Mouse (Mus musculus): ENCODE measurements around the gene Nfkbid.
"Not testable (repeated sequence)": the region's sequence is repeated elsewhere in the genome, so short reads cannot be mapped to it uniquely, and the experiment has no call there.

Nfkbid gene

DNA sequence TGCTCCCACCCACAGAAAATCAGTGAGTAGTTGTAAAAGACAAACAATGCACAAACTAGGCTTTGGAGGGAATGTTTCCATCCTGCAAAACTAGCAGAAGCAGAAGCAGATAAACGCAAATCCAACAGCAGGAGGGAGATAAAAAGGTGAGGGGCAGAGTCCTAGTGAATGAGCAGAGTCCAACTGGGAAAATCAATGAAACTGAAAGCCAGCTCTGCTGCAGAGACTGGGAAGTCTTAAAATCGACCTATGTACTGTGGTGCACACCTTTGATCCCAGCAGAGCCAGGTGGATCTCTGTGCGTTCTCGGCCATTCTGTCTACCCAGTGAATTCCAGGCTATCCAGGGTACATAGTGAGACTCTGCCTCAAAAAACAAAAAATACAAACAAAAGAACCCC is 53.5 kb downstream of the Nfkbid start:
- DNase-seq = no peak

DNA sequence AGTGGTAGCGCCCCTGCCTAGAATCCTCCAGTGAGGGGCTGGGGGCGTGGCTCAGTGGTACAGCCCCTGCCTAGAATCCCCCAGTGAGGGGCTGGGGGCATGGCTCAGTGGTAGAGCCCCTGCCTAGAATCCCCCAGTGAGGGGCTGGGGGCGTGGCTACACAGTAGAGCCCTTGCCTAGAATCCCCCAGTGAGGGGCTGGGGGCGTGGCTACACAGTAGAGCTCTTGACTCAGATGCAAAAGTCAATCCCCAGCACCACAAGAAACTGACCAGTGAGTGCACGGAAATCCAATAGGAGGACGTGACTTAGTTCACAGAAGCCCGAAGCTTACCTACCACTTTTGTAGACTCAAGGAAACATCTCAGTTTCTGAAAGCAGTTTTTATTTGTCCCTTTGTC is 54.6 kb downstream of the Nfkbid start:
- not testable (repeated sequence) for DNase-seq

DNA sequence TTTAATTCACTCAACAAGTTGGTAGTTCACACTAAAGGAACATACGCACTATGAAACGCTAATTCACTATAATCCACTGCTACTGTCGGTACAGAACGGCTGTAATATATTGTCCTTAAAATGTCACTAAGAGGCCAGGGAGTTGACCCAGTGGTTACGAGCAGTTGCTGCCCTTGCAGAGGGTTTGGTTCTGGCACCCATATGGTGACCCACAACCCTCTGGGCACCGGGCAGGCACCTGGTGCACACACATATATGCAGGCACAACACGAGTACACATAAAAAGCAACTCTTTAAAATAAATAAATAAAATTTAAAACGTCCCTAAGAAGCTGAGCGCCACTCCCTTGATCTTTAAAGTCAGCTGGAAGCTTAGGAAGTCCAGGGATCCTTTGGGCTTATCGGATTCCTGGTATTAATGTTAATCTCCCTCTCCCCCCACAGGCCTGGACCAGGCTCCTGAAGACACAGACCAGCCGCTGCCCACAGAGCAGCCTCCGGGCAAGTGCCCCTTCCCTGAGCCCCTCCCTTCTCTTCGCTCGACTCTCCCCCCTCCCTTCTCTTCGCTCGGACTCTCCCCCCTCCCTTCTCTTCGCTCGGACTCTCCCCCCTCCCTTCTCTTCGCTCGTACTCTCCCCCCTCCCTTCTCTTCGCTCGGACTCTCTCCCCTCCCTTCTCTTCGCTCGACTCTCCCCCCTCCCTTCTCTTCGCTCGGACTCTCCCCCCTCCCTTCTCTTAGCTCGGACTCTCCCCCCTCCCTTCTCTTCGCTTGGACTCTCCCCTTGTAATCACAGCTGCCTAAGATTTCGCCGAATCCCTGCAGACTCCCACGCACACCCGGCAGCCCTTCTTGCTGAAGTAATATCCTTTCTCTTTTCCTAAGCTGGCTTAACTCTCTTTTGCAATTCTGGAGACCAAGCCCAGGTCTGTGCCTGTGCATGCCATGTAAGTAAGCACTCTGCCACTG is 56.2 kb downstream of the Nfkbid start:
- peak; percentile 45 for DNase-seq

Data from cerebellum, adult 9-11 months (tissue).